Mouse (Mus musculus) embryonic fibroblast, embryonic 13.5 days (primary cell): ENCODE results near the gene Gm42906.

Experiments
- CTCF ChIP-seq: IDR thresholded peaks from 2 replicates; pipeline ENCODE4 v1.5.1; 2011; ENCODE audit warnings: mild to moderate bottlenecking, control low read depth, low read length, moderate library complexity, borderline replicate concordance; ENCODE audit not compliant: insufficient read depth
- POLR2A ChIP-seq: IDR thresholded peaks from 2 replicates; pipeline ENCODE4 v1.6.1; 2011; ENCODE audit warnings: low read depth, mild to moderate bottlenecking, control low read depth, low read length, moderate library complexity

GRCm38 (mm10) chr5:151428113-151428756 lies at the start of gene Gm42906:
- TF ChIP-seq CTCF (no peak), POLR2A (no peak)
